Mouse (Mus musculus): ENCODE results near the gene Sectm1b. TPM values are rescaled to one million over a fixed set of nuclear protein-coding genes. Genes with fewer than 3 reads are reported as not detected.

Sectm1b gene
- polyA plus RNA-seq (2017; shearing (Covaris generic)): 0.40 TPM

DNA sequence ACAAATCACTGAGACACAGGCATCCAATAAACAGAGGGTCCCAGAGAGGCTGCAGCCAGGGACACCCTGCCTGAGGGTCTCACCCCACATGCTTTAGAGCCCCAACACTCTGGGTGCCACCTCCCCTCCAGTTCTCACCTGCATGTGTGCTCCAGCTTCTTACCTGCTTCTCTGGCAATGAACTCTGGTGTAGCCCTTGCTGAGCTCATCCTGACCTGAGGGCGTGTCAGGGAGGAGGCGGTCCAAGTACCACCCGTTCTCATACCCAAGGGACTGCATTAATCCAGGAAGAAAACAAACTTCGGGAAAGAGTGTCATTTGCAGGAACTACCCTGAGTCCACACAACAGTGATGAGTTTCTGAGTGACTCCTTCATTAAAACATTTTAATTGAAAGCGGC lies at the start of gene Sectm1b:
Gene Sectm1b, minus strand, starts transcription at position 191 of the 400 bp plus-strand sequence.

DNA sequence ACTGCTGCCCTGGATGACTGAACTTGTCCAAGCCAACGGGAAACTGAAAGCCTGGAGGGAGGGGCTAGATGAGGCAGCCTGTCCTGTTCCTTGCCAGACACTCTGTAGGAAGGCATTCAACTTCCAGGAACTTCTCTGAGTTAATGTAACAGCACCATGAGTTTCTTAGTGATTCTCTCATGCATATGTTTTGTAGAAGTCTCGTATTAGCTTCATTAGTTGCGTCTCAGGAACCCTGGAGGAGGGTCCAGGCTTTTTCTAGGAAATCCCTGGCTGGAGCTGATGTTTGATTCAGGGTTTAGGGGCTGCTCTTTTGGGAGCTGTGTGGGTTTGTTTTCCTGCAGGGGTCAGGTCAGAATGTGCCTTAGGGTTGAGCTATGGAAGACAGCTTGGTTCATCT lies 17.8 kb upstream of the Sectm1b start, which contains the start of gene Sectm1a:
Gene Sectm1a, minus strand, starts transcription at position 101 of the 400 bp plus-strand sequence.

DNA sequence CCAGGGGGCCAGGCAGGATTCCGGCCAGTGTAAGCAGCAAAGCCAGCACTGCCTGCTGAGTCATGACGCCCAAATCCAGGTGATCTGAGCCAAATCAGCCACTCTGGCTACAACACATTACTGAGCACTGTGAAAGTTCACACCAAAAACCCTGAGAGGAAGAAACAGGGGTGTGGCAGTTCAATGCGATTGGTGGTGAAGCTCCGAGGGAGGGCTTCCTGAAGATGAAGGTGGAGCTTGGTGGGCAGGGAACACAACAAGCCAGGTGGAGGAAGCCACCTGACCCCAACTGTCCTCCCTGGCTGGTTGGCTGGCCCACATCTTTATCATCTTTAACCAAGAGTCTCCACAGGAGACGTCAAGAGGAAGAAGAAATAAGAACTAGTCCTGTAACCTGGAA lies 24.1 kb downstream of the Sectm1b start, which contains the start of gene Cd7:
Gene Cd7, minus strand, starts transcription at position 117 of the 400 bp plus-strand sequence.

Other genes with a start within 250 kb of the Sectm1b start
- gene Fasn, start 239.0 kb downstream of the Sectm1b start, polyA plus RNA-seq (2017; shearing (Covaris generic)): 39.2 TPM
- not detected for gene Ccdc57, start 130.7 kb downstream of the Sectm1b start, polyA plus RNA-seq (2017; shearing (Covaris generic))
- 7.9 TPM for gene Slc16a3, start 115.1 kb downstream of the Sectm1b start, polyA plus RNA-seq (2017; shearing (Covaris generic))
- 216 TPM for gene Csnk1d, start 72.2 kb downstream of the Sectm1b start, polyA plus RNA-seq (2017; shearing (Covaris generic))
- 159 TPM for gene Cd7, start 24.2 kb downstream of the Sectm1b start, polyA plus RNA-seq (2017; shearing (Covaris generic))
- gene Sectm1a, start 17.7 kb upstream of the Sectm1b start, polyA plus RNA-seq (2017; shearing (Covaris generic)): 0.29 TPM
- 0.18 TPM for gene Tex19.2, start 55.1 kb upstream of the Sectm1b start, polyA plus RNA-seq (2017; shearing (Covaris generic))
- gene Tex19.1, start 82.6 kb upstream of the Sectm1b start, polyA plus RNA-seq (2017; shearing (Covaris generic)): not detected
- not detected for gene Uts2r, start 96.7 kb upstream of the Sectm1b start, polyA plus RNA-seq (2017; shearing (Covaris generic))
- gene Hexdc, start 140.9 kb upstream of the Sectm1b start, polyA plus RNA-seq (2017; shearing (Covaris generic)): 1.5 TPM
- 21.6 TPM for gene Ogfod3, start 141.1 kb upstream of the Sectm1b start, polyA plus RNA-seq (2017; shearing (Covaris generic))
- 78.1 TPM for gene Cybc1, start 165.8 kb upstream of the Sectm1b start, polyA plus RNA-seq (2017; shearing (Covaris generic))
- gene Narf, start 173.7 kb upstream of the Sectm1b start, polyA plus RNA-seq (2017; shearing (Covaris generic)): 27.8 TPM
- 16.6 TPM for gene Foxk2, start 196.4 kb upstream of the Sectm1b start, polyA plus RNA-seq (2017; shearing (Covaris generic))

All from effector memory CD4-positive, alpha-beta T cell, adult 7 months (primary cell).